Mouse (Mus musculus) forebrain, embryonic 11.5 days (tissue): ENCODE data around the gene Ddx6. TPM values are rescaled to one million over a fixed set of nuclear protein-coding genes. Genes with fewer than 3 reads are reported as not detected.

Experiments
- ATAC-seq: fragments of 200-750 bp; cut with Nextera tagmentation; replicated peaks from 2 replicates; pipeline ENCODE4 v1.8.0; 2017; ENCODE audit warnings: moderate TSS enrichment; ENCODE audit not compliant: low FRiP score
- DNase-seq: peaks from one replicate; pipeline ENCODE4 v3.0.0-alpha.2; 2017; ENCODE audit warnings: low spot score
- H3K27ac ChIP-seq: fragments of 300-500 bp; sonication (generic); 2 replicates; pipeline ENCODE4 v1.5.1; 2014; ENCODE audit warnings: low read depth, low read length
- H3K27me3 ChIP-seq: fragments of 300-500 bp; sonication (generic); 2 replicates; pipeline ENCODE4 v1.6.1; 2014; ENCODE audit warnings: mild to moderate bottlenecking, low read length, mixed read lengths; ENCODE audit not compliant: control insufficient read depth, insufficient read depth
- H3K36me3 ChIP-seq: fragments of 300-500 bp; sonication (generic); 2 replicates; pipeline ENCODE4 v1.6.1; 2014; ENCODE audit warnings: mild to moderate bottlenecking, low read length, moderate library complexity, mixed read lengths; ENCODE audit not compliant: control insufficient read depth, insufficient read depth
- H3K4me1 ChIP-seq: fragments of 300-500 bp; sonication (generic); replicated peaks from 2 replicates; pipeline ENCODE4 v1.6.1; 2014; ENCODE audit warnings: low read length, mixed read lengths; ENCODE audit not compliant: control insufficient read depth, insufficient read depth
- H3K4me2 ChIP-seq: fragments of 300-500 bp; sonication (generic); 2 replicates; pipeline ENCODE4 v1.6.1; 2014; ENCODE audit warnings: low read depth, mild to moderate bottlenecking, low read length, moderate library complexity, mixed read lengths; ENCODE audit not compliant: severe bottlenecking
- H3K4me3 ChIP-seq: fragments of 300-500 bp; sonication (generic); 2 replicates; pipeline ENCODE4 v1.5.1; 2014; ENCODE audit warnings: low read depth, low read length
- H3K9ac ChIP-seq: fragments of 300-500 bp; sonication (generic); 2 replicates; pipeline ENCODE4 v1.6.1; 2014; ENCODE audit warnings: low read length
- H3K9me3 ChIP-seq: fragments of 300-500 bp; sonication (generic); 2 replicates; pipeline ENCODE4 v1.6.1; 2016; ENCODE audit warnings: low read length, mixed read lengths; ENCODE audit not compliant: control insufficient read depth
- WGBS: fragments of 180-500 bp; shearing (Covaris S2); extraction: QIAGEN DNeasy Blood & Tissue Kit; methylation state at CpG from one replicate; pipeline ENCODE4 v1.1.7; 2014; 5-methylcytosine and 5-hydroxymethylcytosine counted together
- polyA plus RNA-seq: library from polyadenylated mRNA; unstranded; fragments of >200 nt; fragmentation: Nextera tagmentation; extraction: Ambion mirVana; gene quantifications from 2 replicates; pipeline ENCODE4 v1.2.1, GENCODE M21; 2014

Gene Ddx6
- polyA plus RNA-seq, 1 experiment from 2014 or later = 16.2 TPM

- Histone ChIP-seq H3K4me1 (no peaks in the 10 kb centered on the region), H3K36me3 (peaks cover 11% of the 10 kb centered on the region), H3K27me3 (no peaks in the 10 kb centered on the region), H3K9ac (no peak overlapping the region), H3K9me3 (no peaks in the 10 kb centered on the region), H3K4me2 (no peak overlapping the region), H3K27ac (no peak overlapping the region), H3K4me3 (no peak overlapping the region)
- whole genome bisulfite sequencing = 93% methylated on average over 3 of the region's 3 CpGs
- no peak for ATAC-seq
- no peak for DNase-seq
These were observed 36.1 kb downstream of the Ddx6 start for GRCm38 (mm10) chr9:44640646-44641357.

GRCm38 (mm10) chr9:44641616-44642015, 36.9 kb downstream of the Ddx6 start:
- no peak overlapping the region for H3K27ac ChIP-seq
- H3K4me1 ChIP-seq = no peaks in the 10 kb centered on the region
- H3K9me3 ChIP-seq = no peaks in the 10 kb centered on the region
- H3K4me3 ChIP-seq = no peak overlapping the region
- ATAC-seq = no peak
- WGBS = 86% methylated on average over 2 of the region's 2 CpGs
- H3K36me3 ChIP-seq = peaks cover 7% of the 10 kb centered on the region
- no peak for DNase-seq
- no peaks in the 10 kb centered on the region for H3K27me3 ChIP-seq
- H3K4me2 ChIP-seq = no peak overlapping the region
- H3K9ac ChIP-seq = no peak overlapping the region

- Histone ChIP-seq H3K36me3 (no peaks in the 10 kb centered on the region; the same call in 1 of the 2 replicates), H3K4me1 (no peaks in the 10 kb centered on the region), H3K27me3 (no peaks in the 10 kb centered on the region), H3K9ac (no peak overlapping the region), H3K4me2 (no peak overlapping the region), H3K27ac (no peak overlapping the region), H3K4me3 (no peak overlapping the region), H3K9me3 (no peaks in the 10 kb centered on the region)
- 96% methylated on average over 7 of the region's 7 CpGs for WGBS
- ATAC-seq = no peak
- no peak for DNase-seq
These were observed 38.4 kb downstream of the Ddx6 start for GRCm38 (mm10) chr9:44643103-44643502.

GRCm38 (mm10) chr9:44644186-44644585, 39.5 kb downstream of the Ddx6 start:
- WGBS = 85% methylated on average over 2 of the region's 2 CpGs
- DNase-seq (no peak), ATAC-seq (no peak)
- H3K27ac ChIP-seq = no peak overlapping the region
- no peaks in the 10 kb centered on the region for H3K9me3 ChIP-seq
- no peaks in the 10 kb centered on the region; the same call in 1 of the 2 replicates for H3K36me3 ChIP-seq
- H3K4me2 ChIP-seq = no peak overlapping the region
- no peak overlapping the region for H3K9ac ChIP-seq
- no peaks in the 10 kb centered on the region for H3K4me1 ChIP-seq
- no peak overlapping the region for H3K4me3 ChIP-seq
- no peaks in the 10 kb centered on the region for H3K27me3 ChIP-seq

- Histone ChIP-seq H3K4me3 (no peak overlapping the region), H3K9ac (no peak overlapping the region), H3K36me3 (no peaks in the 10 kb centered on the region; the same call in 1 of the 2 replicates), H3K27ac (no peak overlapping the region), H3K27me3 (no peaks in the 10 kb centered on the region), H3K4me2 (no peak overlapping the region), H3K9me3 (no peaks in the 10 kb centered on the region), H3K4me1 (no peaks in the 10 kb centered on the region)
- no peak for ATAC-seq
- DNase-seq = no peak
- WGBS = 81% methylated on average over 5 of the region's 5 CpGs
These were observed 40.8 kb downstream of the Ddx6 start for GRCm38 (mm10) chr9:44645481-44645880.

GRCm38 (mm10) chr9:44645924-44646323, 41.2 kb downstream of the Ddx6 start:
- H3K27me3 ChIP-seq = no peaks in the 10 kb centered on the region
- H3K4me3 ChIP-seq = no peak overlapping the region
- ATAC-seq (no peak), DNase-seq (no peak)
- H3K4me2 ChIP-seq = no peak overlapping the region
- no peaks in the 10 kb centered on the region for H3K9me3 ChIP-seq
- H3K36me3 ChIP-seq = no peaks in the 10 kb centered on the region
- H3K9ac ChIP-seq = no peak overlapping the region
- no peak overlapping the region for H3K27ac ChIP-seq
- H3K4me1 ChIP-seq = no peaks in the 10 kb centered on the region
- 79% methylated on average over 15 of the region's 15 CpGs for WGBS

GRCm38 (mm10) chr9:44646366-44646765, 41.7 kb downstream of the Ddx6 start:
- Histone ChIP-seq H3K36me3 (no peaks in the 10 kb centered on the region), H3K27me3 (no peaks in the 10 kb centered on the region), H3K4me1 (no peaks in the 10 kb centered on the region), H3K4me3 (no peak overlapping the region), H3K4me2 (no peak overlapping the region), H3K9me3 (no peaks in the 10 kb centered on the region), H3K9ac (no peak overlapping the region), H3K27ac (no peak overlapping the region)
- no peak for DNase-seq
- 95% methylated on average over 6 of the region's 6 CpGs for WGBS
- no peak for ATAC-seq

GRCm38 (mm10) chr9:44647026-44647425, 42.3 kb downstream of the Ddx6 start:
- no peak overlapping the region for H3K4me3 ChIP-seq
- no peak for DNase-seq
- no peaks in the 10 kb centered on the region for H3K9me3 ChIP-seq
- WGBS = 93% methylated on average over 8 of the region's 8 CpGs
- no peaks in the 10 kb centered on the region for H3K27me3 ChIP-seq
- no peaks in the 10 kb centered on the region for H3K36me3 ChIP-seq
- H3K4me1 ChIP-seq = no peaks in the 10 kb centered on the region
- H3K27ac ChIP-seq = no peak overlapping the region
- no peak overlapping the region for H3K9ac ChIP-seq
- no peak overlapping the region for H3K4me2 ChIP-seq
- ATAC-seq = no peak

- Histone ChIP-seq H3K36me3 (no peaks in the 10 kb centered on the region), H3K4me3 (no peak overlapping the region), H3K27ac (no peak overlapping the region), H3K9me3 (no peaks in the 10 kb centered on the region), H3K27me3 (no peaks in the 10 kb centered on the region), H3K4me1 (no peaks in the 10 kb centered on the region), H3K4me2 (no peak overlapping the region), H3K9ac (no peak overlapping the region)
- ATAC-seq (no peak), DNase-seq (no peak)
- 83% methylated on average over 4 of the region's 4 CpGs for WGBS
These were observed 43.0 kb downstream of the Ddx6 start for GRCm38 (mm10) chr9:44647656-44648055.
